Mouse (Mus musculus) liver, embryonic 14.5 days (tissue): ENCODE data around the gene Ccr9. TPM values are rescaled to one million over a fixed set of nuclear protein-coding genes. Genes with fewer than 3 reads are reported as not detected.
A peak's percentile ranks its signal among the peaks of the same experiment; 100 is the strongest.

Experiments
- ATAC-seq: fragments of 200-750 bp; cut with Nextera tagmentation; 2 replicates; pipeline ENCODE4 v1.8.0; 2017; ENCODE audit warnings: moderate number of reproducible peaks, mild to moderate bottlenecking, moderate library complexity; ENCODE audit not compliant: insufficient read depth
- DNase-seq, 3 experiments: peaks; one replicate each; pipeline ENCODE4 v3.0.0-alpha.2; 2012 to 2013; ENCODE audit warnings: low read depth in 3 of 3, low spot score in 3 of 3
- H3K27ac ChIP-seq: fragments of 300-500 bp; sonication (generic); 2 replicates; pipeline ENCODE4 v1.5.1; 2014; ENCODE audit warnings: moderate library complexity, mild to moderate bottlenecking, control low read depth, inconsistent platforms
- H3K27me3 ChIP-seq: fragments of 300-500 bp; sonication (generic); 2 replicates; pipeline ENCODE4 v1.6.1; 2014; ENCODE audit warnings: mild to moderate bottlenecking, low read length, moderate library complexity; ENCODE audit not compliant: control insufficient read depth, insufficient read depth
- H3K36me3 ChIP-seq: fragments of 300-500 bp; sonication (generic); replicated peaks from 2 replicates; pipeline ENCODE4 v1.6.1; 2014; ENCODE audit warnings: low read depth; ENCODE audit not compliant: control insufficient read depth, insufficient read depth
- H3K4me1 ChIP-seq, 2 experiments: fragments of 200-500 bp in 1 of 2; fragments of 300-500 bp in 1 of 2; sonication (generic) in 1 of 2; replicated peaks; 2 replicates each; pipeline ENCODE4 v1.6.1; 2012 to 2014; ENCODE audit warnings: antibody characterized with exemption in 1 of 2, inconsistent platforms in 1 of 2, low read length in 1 of 2; ENCODE audit not compliant: control insufficient read depth in 2 of 2, insufficient read depth in 2 of 2
- H3K4me2 ChIP-seq: fragments of 300-500 bp; sonication (generic); 2 replicates; pipeline ENCODE4 v1.6.1; 2014; ENCODE audit warnings: low read depth, mild to moderate bottlenecking, control low read depth, moderate library complexity
- H3K4me3 ChIP-seq, 2 experiments: fragments of 200-500 bp in 1 of 2; fragments of 300-500 bp in 1 of 2; sonication (generic) in 1 of 2; 2 replicates each; pipeline ENCODE4 v1.5.1; 2012 to 2014; ENCODE audit warnings: low read depth in 2 of 2, low read length in 2 of 2, mild to moderate bottlenecking in 2 of 2, control low read depth in 1 of 2, inconsistent platforms in 1 of 2, moderate library complexity in 1 of 2; ENCODE audit not compliant: insufficient read depth in 1 of 2
- H3K9ac ChIP-seq: fragments of 300-500 bp; sonication (generic); replicated peaks from 2 replicates; pipeline ENCODE4 v1.6.1; 2014; ENCODE audit warnings: mild to moderate bottlenecking, control low read depth, moderate library complexity
- H3K9me3 ChIP-seq: fragments of 300-500 bp; sonication (generic); 2 replicates; pipeline ENCODE4 v1.6.1; 2016; ENCODE audit warnings: low read length, mixed read lengths; ENCODE audit not compliant: control insufficient read depth
- CTCF ChIP-seq: IDR thresholded peaks from 2 replicates; pipeline ENCODE4 v1.5.1; 2016; ENCODE audit warnings: antibody characterized with exemption, low read depth, control low read depth
- EP300 ChIP-seq: IDR thresholded peaks from 2 replicates; pipeline ENCODE4 v1.6.1; 2016; ENCODE audit warnings: antibody characterized with exemption, low read depth
- WGBS: fragments of 180-500 bp; shearing (Covaris S2); extraction: QIAGEN DNeasy Blood & Tissue Kit; methylation state at CpG from one replicate; pipeline ENCODE4 v1.1.7; 2014; ENCODE audit not compliant: insufficient replicate concordance; 5-methylcytosine and 5-hydroxymethylcytosine counted together
- polyA plus RNA-seq, 2 experiments: library from polyadenylated mRNA; depleted of rRNA in 1 of 2; stranded (reverse) in 1 of 2; unstranded in 1 of 2; fragments of >200 nt; fragmentation: Nextera tagmentation in 1 of 2; extraction: Ambion mirVana in 1 of 2; gene quantifications; 2 replicates each; pipeline versions ENCODE4 v1.2.1 to v1.2.3; 2012 to 2014

The Ccr9 gene
- polyA plus RNA-seq (2012; rRNA removed) (0.12 and 0.13 TPM in 2 replicates), polyA plus RNA-seq (2014; fragmentation: Nextera tagmentation; extraction: Ambion mirVana) (0.14 and 0.20 TPM in 2 replicates)

DNA sequence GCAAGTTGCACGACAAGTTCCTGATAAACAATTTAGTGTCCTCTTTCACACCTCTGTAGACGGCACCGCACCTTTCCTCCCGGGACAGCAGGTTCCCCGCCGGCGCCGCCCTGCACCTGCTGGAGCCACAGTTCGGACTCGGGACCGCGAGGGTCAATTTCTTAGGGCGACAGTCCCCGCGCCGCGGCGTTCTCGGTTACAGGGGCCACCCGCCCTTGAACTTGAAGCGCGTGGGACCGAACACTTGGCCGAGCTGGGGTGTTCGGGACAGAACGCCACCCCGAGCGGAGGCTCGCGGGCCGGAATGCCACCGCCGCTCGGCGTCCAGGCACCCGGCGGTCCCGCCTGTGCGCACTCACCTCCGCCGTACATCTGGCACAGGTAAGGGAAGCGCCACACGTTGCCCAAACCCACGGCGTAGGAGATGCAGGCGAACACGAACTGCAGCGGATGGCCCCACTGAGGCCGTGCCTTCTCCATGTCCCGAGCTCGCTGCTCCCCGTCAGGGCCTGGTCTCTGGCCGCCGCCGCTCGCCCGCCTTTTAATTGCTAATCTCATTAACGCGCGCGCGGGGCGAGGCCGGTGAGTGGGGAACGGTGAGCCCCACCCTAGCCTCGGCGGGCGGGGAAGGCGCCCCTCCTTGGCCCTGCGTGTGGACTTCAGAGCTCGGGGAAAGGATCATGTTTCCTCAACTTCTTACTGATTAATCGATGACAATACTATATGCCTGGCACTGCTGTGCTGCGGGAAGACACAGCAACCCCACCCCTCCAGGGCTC lies at the start of gene Ccr9, which contains the start of gene Slc6a20a:
Ccr9 (plus strand) TSS at position 113 of the 779 bp plus-strand sequence.
Slc6a20a (minus strand) TSS at position 559 of the 779 bp plus-strand sequence.
- Histone ChIP-seq H3K9me3 (no peaks in the 10 kb centered on the region), H3K4me3 (peak within 1 kb of the TSS; percentile 68 to 79), H3K27me3 (peaks cover 69% of the 10 kb centered on the region), H3K9ac (peak within 1 kb of the TSS; percentile 81), H3K4me2 (peak within 1 kb of the TSS; percentile 87), H3K4me1 (peaks cover 3 to 5% of the 10 kb centered on the region in 2 experiments), H3K36me3 (no peaks in the 10 kb centered on the region), H3K27ac (no peak within 1 kb of the TSS)
- ATAC-seq (peak; percentile 94), DNase-seq (peak in 2 of 3 experiments; percentile 35 to 55)
- TF ChIP-seq EP300 (no peak), CTCF (no peak)
- WGBS: 1% methylated on average over 73 of the region's 73 CpGs

DNA sequence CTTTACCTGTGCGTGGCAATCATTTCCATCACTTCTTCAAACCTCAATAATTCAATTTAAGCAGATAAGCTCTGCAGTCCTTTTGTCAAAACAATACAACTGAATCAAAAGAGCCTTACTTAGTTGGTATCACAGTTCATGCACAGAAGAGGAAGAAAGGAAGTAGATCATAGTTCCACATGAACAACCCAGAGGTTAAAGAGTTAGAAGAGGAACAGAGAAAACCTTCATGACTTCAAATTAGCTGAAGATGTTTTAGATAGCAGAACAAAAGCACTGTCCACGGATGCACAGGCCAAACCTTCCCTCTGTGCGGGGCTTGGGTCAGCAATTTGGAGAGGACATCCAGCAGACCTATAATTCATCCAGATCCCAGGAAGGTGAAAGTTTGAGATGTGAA lies 46.6 kb upstream of the Ccr9 start:
- Histone ChIP-seq H3K4me2 (no peak overlapping the region), H3K9me3 (no peaks in the 10 kb centered on the region), H3K9ac (no peak overlapping the region), H3K4me1 (no peaks in the 10 kb centered on the region), H3K4me3 (no peak overlapping the region), H3K27ac (no peak overlapping the region), H3K36me3 (no peaks in the 10 kb centered on the region), H3K27me3 (no peaks in the 10 kb centered on the region)
- no peak for ATAC-seq
- no peak for DNase-seq
- TF ChIP-seq CTCF: no peak
- TF ChIP-seq EP300: no peak
- WGBS: 65% methylated on average over 3 of the region's 3 CpGs

DNA sequence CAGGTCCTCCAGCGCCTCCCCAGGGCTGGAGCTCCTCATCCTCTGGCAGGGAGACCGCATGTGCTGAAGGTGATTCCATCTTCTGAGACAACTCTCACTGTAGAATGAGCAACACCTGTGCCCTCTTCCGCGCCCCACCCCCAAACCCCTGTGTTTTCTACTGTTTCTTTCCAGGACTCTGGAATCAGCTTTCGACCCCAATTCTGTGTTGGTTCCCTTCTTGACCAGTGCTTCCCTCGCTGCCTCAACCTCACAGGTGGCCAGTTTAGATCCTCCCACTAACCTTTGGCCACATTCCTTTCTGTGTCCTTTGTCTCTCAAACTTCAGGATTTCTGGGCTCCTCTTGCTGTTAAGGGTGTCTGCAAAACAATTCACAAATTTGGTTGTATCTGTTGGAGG lies 46.0 kb upstream of the Ccr9 start, which contains the start of gene Slc6a20b:
Slc6a20b (minus strand) TSS at position 285 of the 400 bp plus-strand sequence.
- no peaks in the 10 kb centered on the region for H3K4me1 ChIP-seq
- TF ChIP-seq CTCF (no peak), EP300 (no peak)
- no peaks in the 10 kb centered on the region for H3K27me3 ChIP-seq
- no peak within 1 kb of the TSS for H3K9ac ChIP-seq
- H3K4me2 ChIP-seq: no peak within 1 kb of the TSS
- H3K9me3 ChIP-seq: no peaks in the 10 kb centered on the region
- DNase-seq (no peak), ATAC-seq (no peak)
- H3K4me3 ChIP-seq: no peak within 1 kb of the TSS
- no peaks in the 10 kb centered on the region for H3K36me3 ChIP-seq
- WGBS: 70% methylated on average over 6 of the region's 6 CpGs
- no peak within 1 kb of the TSS for H3K27ac ChIP-seq

- Histone ChIP-seq H3K4me1 (no peaks in the 10 kb centered on the region), H3K4me2 (no peak overlapping the region), H3K4me3 (no peak overlapping the region), H3K9ac (no peak overlapping the region), H3K27ac (no peak overlapping the region), H3K27me3 (no peaks in the 10 kb centered on the region), H3K9me3 (no peaks in the 10 kb centered on the region), H3K36me3 (no peaks in the 10 kb centered on the region)
- ATAC-seq (no peak), DNase-seq (no peak)
- 71% methylated on average over 3 of the region's 3 CpGs for WGBS
- no peak for TF ChIP-seq CTCF
- TF ChIP-seq EP300: no peak
These were observed 45.2 kb upstream of the Ccr9 start for GRCm38 (mm10) chr9:123632993-123633392.

DNA sequence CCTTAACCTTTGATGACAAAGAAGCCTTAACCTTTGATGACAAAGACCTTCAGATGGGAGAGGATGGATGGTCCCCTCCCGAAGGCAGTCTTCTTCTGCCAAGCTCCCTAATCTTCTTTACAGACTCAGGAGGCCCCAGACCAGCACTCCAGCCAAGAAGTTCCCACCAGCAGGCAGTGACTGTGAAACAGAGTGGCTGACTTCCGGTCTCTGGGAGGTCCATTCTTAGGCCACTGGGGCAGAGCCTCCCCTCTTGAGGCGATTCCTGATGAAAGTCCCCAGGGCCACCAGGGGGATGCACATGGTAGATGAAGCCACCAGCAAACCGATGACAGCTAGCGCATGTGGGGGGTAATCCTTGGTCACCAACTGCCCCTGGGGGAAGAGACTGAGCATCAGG lies 41.5 kb upstream of the Ccr9 start:
- Histone ChIP-seq H3K4me3 (no peak overlapping the region), H3K9ac (no peak overlapping the region), H3K4me1 (no peaks in the 10 kb centered on the region), H3K27ac (no peak overlapping the region), H3K36me3 (no peaks in the 10 kb centered on the region), H3K9me3 (no peaks in the 10 kb centered on the region), H3K4me2 (no peak overlapping the region), H3K27me3 (no peaks in the 10 kb centered on the region)
- no peak for DNase-seq
- WGBS: 56% methylated on average over 5 of the region's 5 CpGs
- no peak for TF ChIP-seq CTCF
- no peak for TF ChIP-seq EP300
- no peak for ATAC-seq
